Mouse (Mus musculus): Measurements from ENCODE around the gene Ano6. TPM values are rescaled to one million over a fixed set of nuclear protein-coding genes. Genes with fewer than 3 reads are reported as not detected.

Gene Ano6
- polyA plus RNA-seq, 1 experiment from 2014 or later: 6.9 TPM

DNA sequence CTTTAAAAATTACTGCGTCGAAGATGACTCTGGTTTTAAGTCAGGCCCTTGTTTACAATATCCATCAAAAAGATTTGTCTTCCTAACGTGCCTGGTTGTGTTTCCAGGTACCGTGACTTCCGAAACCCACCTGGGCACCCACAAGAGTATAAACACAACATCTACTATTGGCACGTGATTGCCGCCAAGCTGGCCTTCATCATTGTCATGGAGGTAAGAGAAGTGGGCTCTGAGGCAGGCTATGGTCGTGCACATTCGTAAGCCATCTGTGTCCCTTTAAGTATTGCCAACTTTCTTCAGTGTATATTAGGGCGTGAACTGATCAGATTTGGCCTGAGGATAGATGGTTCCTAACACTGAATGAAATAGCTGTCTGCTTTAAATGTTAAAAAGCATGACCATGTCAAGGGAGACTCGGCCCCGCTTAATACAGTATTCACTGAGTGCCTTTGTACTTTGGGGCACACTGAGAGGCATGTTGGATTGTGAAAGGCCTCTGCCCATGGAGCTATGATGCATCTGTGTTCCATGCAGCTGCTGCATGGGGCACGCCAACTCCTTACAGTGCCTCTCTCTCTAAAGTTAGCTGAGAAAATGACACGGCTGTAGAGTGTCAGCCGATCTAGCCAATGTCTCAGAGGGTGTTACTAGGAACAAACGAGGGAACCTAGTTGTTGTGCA lies 177.0 kb downstream of the Ano6 start:
- H3K27ac ChIP-seq (ENCODE audit: low read depth): no peak overlapping the region
- DNase-seq (no peak), ATAC-seq (no peak)
- WGBS (ENCODE audit: insufficient replicate concordance): 86% methylated on average over 16 of the region's 16 CpGs
- no peak for TF ChIP-seq CTCF (IDR thresholded peaks at IDR 0.05; ENCODE audit: low read depth)
- no peak for TF ChIP-seq EP300 (IDR thresholded peaks at IDR 0.05; ENCODE audit: low read depth)
- H3K4me1 ChIP-seq (ENCODE audit: insufficient read depth): no peaks in the 10 kb centered on the region
- no peak overlapping the region for H3K4me3 ChIP-seq (ENCODE audit: low read depth, low read length)
- peaks cover 16% of the 10 kb centered on the region for H3K36me3 ChIP-seq (replicated peaks; ENCODE audit: insufficient read depth, low read length)
- no peaks in the 10 kb centered on the region for H3K27me3 ChIP-seq (ENCODE audit: insufficient read depth, low read length)
- no peaks in the 10 kb centered on the region for H3K9me3 ChIP-seq (ENCODE audit: low read length)
- no peak overlapping the region for H3K4me2 ChIP-seq (ENCODE audit: low read depth, low read length)
- no peak overlapping the region for H3K9ac ChIP-seq (replicated peaks)

GRCm38 (mm10) chr15:95969596-95969995 lies 179.0 kb downstream of the Ano6 start:
- TF ChIP-seq EP300 (IDR thresholded peaks at IDR 0.05; ENCODE audit: low read depth) (no peak), CTCF (IDR thresholded peaks at IDR 0.05; ENCODE audit: low read depth) (no peak)
- no peaks in the 10 kb centered on the region for H3K4me1 ChIP-seq (ENCODE audit: insufficient read depth)
- 84% methylated on average over 6 of the region's 6 CpGs for WGBS (ENCODE audit: insufficient replicate concordance)

DNA sequence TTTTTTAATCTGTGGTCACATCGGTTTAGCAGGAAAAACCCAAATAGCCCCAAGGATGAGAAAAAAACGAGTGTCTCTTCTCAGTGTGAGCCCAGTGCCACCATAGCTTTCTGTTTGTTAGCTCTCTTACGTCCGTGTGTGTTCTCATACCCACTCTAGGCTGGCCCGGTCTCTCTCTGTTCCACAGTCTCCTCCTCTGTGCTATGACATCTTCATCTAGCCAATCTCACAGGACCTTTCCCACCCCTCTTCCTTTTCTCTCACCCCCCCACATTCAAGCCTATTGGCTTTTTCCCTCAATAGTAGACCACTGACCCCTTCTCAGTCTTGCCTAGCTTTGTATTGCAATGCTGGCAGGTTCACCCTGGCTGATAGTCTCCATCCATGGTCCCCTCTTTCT lies 179.5 kb downstream of the Ano6 start:
- DNase-seq (no peak), ATAC-seq (no peak)
- TF ChIP-seq EP300 (IDR thresholded peaks at IDR 0.05; ENCODE audit: low read depth): no peak
- TF ChIP-seq CTCF (IDR thresholded peaks at IDR 0.05; ENCODE audit: low read depth): no peak
- no peak overlapping the region for H3K27ac ChIP-seq (ENCODE audit: low read depth)
- H3K4me2 ChIP-seq (ENCODE audit: low read depth, low read length): no peak overlapping the region
- peaks cover 23% of the 10 kb centered on the region for H3K36me3 ChIP-seq (replicated peaks; ENCODE audit: insufficient read depth, low read length)
- H3K9me3 ChIP-seq (ENCODE audit: low read length): no peaks in the 10 kb centered on the region
- 85% methylated on average over 5 of the region's 5 CpGs for WGBS (ENCODE audit: insufficient replicate concordance)
- H3K9ac ChIP-seq (replicated peaks): no peak overlapping the region
- no peaks in the 10 kb centered on the region for H3K27me3 ChIP-seq (ENCODE audit: insufficient read depth, low read length)
- no peaks in the 10 kb centered on the region for H3K4me1 ChIP-seq (ENCODE audit: insufficient read depth)
- H3K4me3 ChIP-seq (ENCODE audit: low read depth, low read length): no peak overlapping the region

More at GRCm38 (mm10) chr15:95969596-95969995, 179.0 kb downstream of the Ano6 start:
- Histone ChIP-seq H3K4me3 (ENCODE audit: low read depth, low read length) (no peak overlapping the region), H3K9ac (replicated peaks) (no peak overlapping the region), H3K27ac (ENCODE audit: low read depth) (no peak overlapping the region), H3K36me3 (replicated peaks; ENCODE audit: insufficient read depth, low read length) (peaks cover 23% of the 10 kb centered on the region), H3K27me3 (ENCODE audit: insufficient read depth, low read length) (no peaks in the 10 kb centered on the region), H3K9me3 (ENCODE audit: low read length) (no peaks in the 10 kb centered on the region), H3K4me2 (ENCODE audit: low read depth, low read length) (no peak overlapping the region)
- DNase-seq (no peak), ATAC-seq (no peak)

- no peaks in the 10 kb centered on the region for H3K4me1 ChIP-seq (ENCODE audit: insufficient read depth)
- no peak overlapping the region for H3K27ac ChIP-seq (ENCODE audit: low read depth)
- H3K36me3 ChIP-seq (replicated peaks; ENCODE audit: insufficient read depth, low read length): peaks cover 25% of the 10 kb centered on the region
- H3K9ac ChIP-seq (replicated peaks): no peak overlapping the region
- DNase-seq (no peak), ATAC-seq (no peak)
- no peak overlapping the region for H3K4me2 ChIP-seq (ENCODE audit: low read depth, low read length)
- TF ChIP-seq CTCF (IDR thresholded peaks at IDR 0.05; ENCODE audit: low read depth) (no peak), EP300 (IDR thresholded peaks at IDR 0.05; ENCODE audit: low read depth) (no peak)
- no peak overlapping the region for H3K4me3 ChIP-seq (ENCODE audit: low read depth, low read length)
- no peaks in the 10 kb centered on the region for H3K9me3 ChIP-seq (ENCODE audit: low read length)
- no peaks in the 10 kb centered on the region for H3K27me3 ChIP-seq (ENCODE audit: insufficient read depth, low read length)
- 81% methylated on average over 7 of the region's 7 CpGs for WGBS (ENCODE audit: insufficient replicate concordance)
Measured at GRCm38 (mm10) chr15:95970691-95971090, 180.0 kb downstream of the Ano6 start.

- Histone ChIP-seq H3K27me3 (ENCODE audit: insufficient read depth, low read length) (no peaks in the 10 kb centered on the region), H3K27ac (ENCODE audit: low read depth) (no peak overlapping the region), H3K4me2 (ENCODE audit: low read depth, low read length) (no peak overlapping the region), H3K36me3 (replicated peaks; ENCODE audit: insufficient read depth, low read length) (peaks cover 25% of the 10 kb centered on the region), H3K9ac (replicated peaks) (no peak overlapping the region), H3K9me3 (ENCODE audit: low read length) (no peaks in the 10 kb centered on the region), H3K4me3 (ENCODE audit: low read depth, low read length) (no peak overlapping the region), H3K4me1 (ENCODE audit: insufficient read depth) (no peaks in the 10 kb centered on the region)
- ATAC-seq (no peak), DNase-seq (no peak)
- TF ChIP-seq CTCF (IDR thresholded peaks at IDR 0.05; ENCODE audit: low read depth) (peak; percentile 42), EP300 (IDR thresholded peaks at IDR 0.05; ENCODE audit: low read depth) (no peak)
- WGBS (ENCODE audit: insufficient replicate concordance): 86% methylated on average over 8 of the region's 8 CpGs
Measured at GRCm38 (mm10) chr15:95971302-95971701, 180.7 kb downstream of the Ano6 start.

- Histone ChIP-seq H3K27me3 (ENCODE audit: insufficient read depth, low read length) (no peaks in the 10 kb centered on the region), H3K9ac (replicated peaks) (no peak overlapping the region), H3K36me3 (replicated peaks; ENCODE audit: insufficient read depth, low read length) (peaks cover 25% of the 10 kb centered on the region), H3K4me1 (ENCODE audit: insufficient read depth) (no peaks in the 10 kb centered on the region), H3K27ac (ENCODE audit: low read depth) (no peak overlapping the region), H3K4me2 (ENCODE audit: low read depth, low read length) (no peak overlapping the region), H3K4me3 (ENCODE audit: low read depth, low read length) (no peak overlapping the region), H3K9me3 (ENCODE audit: low read length) (no peaks in the 10 kb centered on the region)
- 83% methylated on average over 15 of the region's 15 CpGs for WGBS (ENCODE audit: insufficient replicate concordance)
- TF ChIP-seq CTCF (IDR thresholded peaks at IDR 0.05; ENCODE audit: low read depth) (no peak), EP300 (IDR thresholded peaks at IDR 0.05; ENCODE audit: low read depth) (no peak)
- no peak for DNase-seq
- no peak for ATAC-seq
Measured at GRCm38 (mm10) chr15:95972156-95972555, 181.5 kb downstream of the Ano6 start.
